Mouse (Mus musculus) liver, embryonic 12.5 days (tissue): ENCODE measurements at regions not wholly inside any gene's neighbourhood (a gene's known extent, or its start where the extent isn't known, plus 50 kb on each side); places are given as distances from the start of the nearest gene placed in this dataset.

Experiments used
- ATAC-seq: fragments of 200-750 bp; cut with Nextera tagmentation; 2 replicates; pipeline ENCODE4 v1.8.0; 2017; ENCODE audit warnings: moderate number of reproducible peaks, mild to moderate bottlenecking, moderate library complexity
- H3K27ac ChIP-seq: fragments of 300-500 bp; sonication (generic); 2 replicates; pipeline ENCODE4 v1.5.1; 2016; ENCODE audit warnings: mild to moderate bottlenecking
- H3K27me3 ChIP-seq: fragments of 300-500 bp; sonication (generic); replicated peaks from 2 replicates; pipeline ENCODE4 v1.6.1; 2016; ENCODE audit warnings: mild to moderate bottlenecking, moderate library complexity
- H3K36me3 ChIP-seq: fragments of 300-500 bp; sonication (generic); 2 replicates; pipeline ENCODE4 v1.6.1; 2016; ENCODE audit warnings: mild to moderate bottlenecking, moderate library complexity
- H3K4me1 ChIP-seq: fragments of 300-500 bp; sonication (generic); 2 replicates; pipeline ENCODE4 v1.6.1; 2016
- H3K4me2 ChIP-seq: fragments of 300-500 bp; sonication (generic); 2 replicates; pipeline ENCODE4 v1.6.1; 2016; ENCODE audit warnings: mild to moderate bottlenecking, moderate library complexity
- H3K4me3 ChIP-seq: fragments of 300-500 bp; sonication (generic); 2 replicates; pipeline ENCODE4 v1.5.1; 2016; ENCODE audit warnings: mild to moderate bottlenecking, moderate library complexity
- H3K9ac ChIP-seq: fragments of 300-500 bp; sonication (generic); 2 replicates; pipeline ENCODE4 v1.6.1; 2016; ENCODE audit warnings: mild to moderate bottlenecking, moderate library complexity
- H3K9me3 ChIP-seq: fragments of 300-500 bp; sonication (generic); replicated peaks from 2 replicates; pipeline ENCODE4 v1.6.1; 2016; ENCODE audit warnings: mild to moderate bottlenecking, moderate library complexity
- WGBS: fragments of 180-500 bp; shearing (Covaris S2); methylation state at CpG from one replicate; pipeline ENCODE4 v1.1.7; 2016; ENCODE audit not compliant: insufficient replicate concordance; 5-methylcytosine and 5-hydroxymethylcytosine counted together

GRCm38 (mm10) chr10:17511779-17512335 is 211.2 kb upstream of the Cited2 start:
- ATAC-seq, result no peak
- Histone ChIP-seq H3K4me1 (no peaks in the 10 kb centered on the region; the same call in 1 of the 2 replicates), H3K9ac (no peak overlapping the region), H3K27me3 (no peaks in the 10 kb centered on the region), H3K4me3 (no peak overlapping the region), H3K4me2 (no peak overlapping the region), H3K36me3 (no peaks in the 10 kb centered on the region), H3K27ac (no peak overlapping the region), H3K9me3 (no peaks in the 10 kb centered on the region)
- 63% methylated on average over 12 of the region's 12 CpGs for WGBS

DNA sequence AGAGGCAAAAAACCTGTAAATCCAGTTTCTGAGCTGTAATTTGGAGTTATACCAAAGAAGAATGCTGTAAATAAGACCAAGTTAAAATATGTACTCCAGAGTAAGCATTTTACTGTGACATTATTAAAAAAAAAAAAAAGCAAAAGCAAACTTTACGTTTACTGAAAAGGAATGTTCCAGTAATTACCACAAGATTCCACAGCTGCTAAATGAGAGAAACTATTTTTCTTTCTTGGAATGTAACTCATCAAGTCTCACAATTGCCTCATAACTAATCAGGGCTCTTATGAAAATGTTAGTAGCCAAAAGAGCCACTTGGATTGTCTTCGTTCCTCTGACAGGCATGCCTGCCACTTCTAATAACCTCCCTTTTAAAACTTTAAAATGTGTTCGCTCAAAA is 210.5 kb upstream of the Cited2 start:
- Histone ChIP-seq H3K9me3 (no peaks in the 10 kb centered on the region), H3K4me2 (no peak overlapping the region), H3K27me3 (no peaks in the 10 kb centered on the region), H3K27ac (no peak overlapping the region), H3K36me3 (no peaks in the 10 kb centered on the region), H3K4me1 (no peaks in the 10 kb centered on the region; the same call in 1 of the 2 replicates), H3K9ac (no peak overlapping the region), H3K4me3 (no peak overlapping the region)
- 77% methylated on average over 3 of the region's 3 CpGs for WGBS
- no peak for ATAC-seq

DNA sequence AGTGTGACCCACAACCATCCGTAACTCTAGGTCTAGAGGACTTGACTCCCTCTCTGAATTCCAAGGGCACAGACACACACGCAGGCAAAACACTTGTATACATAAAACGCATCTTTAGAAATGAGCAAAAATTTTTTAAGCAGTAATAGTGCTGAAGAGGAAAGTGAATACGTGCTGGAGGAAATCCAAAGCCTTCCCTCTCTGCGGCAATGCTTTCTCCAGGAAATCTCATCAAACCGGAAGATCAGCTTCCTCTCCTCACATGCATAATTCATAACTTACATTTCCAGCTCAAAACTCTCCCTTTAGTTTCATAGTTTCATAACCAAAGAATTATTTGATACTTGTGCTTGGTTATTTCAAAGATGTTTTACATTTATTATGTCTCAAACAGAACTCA is 209.3 kb upstream of the Cited2 start:
- no peak overlapping the region for H3K4me2 ChIP-seq
- WGBS, result 79% methylated on average over 6 of the region's 6 CpGs
- ATAC-seq, result no peak
- H3K9ac ChIP-seq, result no peak overlapping the region
- H3K4me3 ChIP-seq, result no peak overlapping the region
- no peak overlapping the region for H3K27ac ChIP-seq
- H3K4me1 ChIP-seq, result no peaks in the 10 kb centered on the region; the same call in 1 of the 2 replicates
- no peaks in the 10 kb centered on the region for H3K36me3 ChIP-seq
- H3K27me3 ChIP-seq, result no peaks in the 10 kb centered on the region
- H3K9me3 ChIP-seq, result no peaks in the 10 kb centered on the region

DNA sequence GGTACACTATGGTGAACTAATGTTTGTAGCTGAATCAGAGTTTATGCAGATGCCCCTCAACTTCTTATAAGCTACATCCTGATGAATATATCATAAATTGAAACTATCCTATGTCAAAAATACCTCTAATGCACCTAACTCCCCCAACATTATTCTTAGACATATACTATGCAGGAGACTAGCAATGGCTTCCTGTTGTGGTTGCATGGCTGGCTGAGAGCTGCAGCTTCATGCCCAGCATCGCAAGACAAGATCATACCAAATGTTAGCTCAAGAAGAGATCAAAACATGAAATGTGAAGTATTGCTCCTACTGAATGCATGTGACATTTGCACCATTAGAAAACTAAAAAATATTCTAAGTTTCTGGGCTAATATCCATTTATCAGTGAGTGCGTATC is 206.9 kb upstream of the Cited2 start:
- 74% methylated on average over 2 of the region's 2 CpGs for WGBS
- H3K27me3 ChIP-seq, result no peaks in the 10 kb centered on the region
- H3K36me3 ChIP-seq, result no peaks in the 10 kb centered on the region
- no peaks in the 10 kb centered on the region for H3K9me3 ChIP-seq
- no peaks in the 10 kb centered on the region; the same call in 1 of the 2 replicates for H3K4me1 ChIP-seq
- H3K4me2 ChIP-seq, result no peak overlapping the region
- no peak for ATAC-seq
- no peak overlapping the region for H3K9ac ChIP-seq
- H3K27ac ChIP-seq, result no peak overlapping the region
- H3K4me3 ChIP-seq, result no peak overlapping the region

GRCm38 (mm10) chr10:17518423-17519175 is 204.4 kb upstream of the Cited2 start:
- Histone ChIP-seq H3K27ac (no peak overlapping the region), H3K4me2 (no peak overlapping the region), H3K27me3 (no peaks in the 10 kb centered on the region), H3K4me1 (0 out of 2 replicates have a peak, but pooled peaks cover 8% of the 10 kb centered on the region), H3K9ac (no peak overlapping the region), H3K9me3 (no peaks in the 10 kb centered on the region), H3K4me3 (no peak overlapping the region), H3K36me3 (no peaks in the 10 kb centered on the region)
- ATAC-seq, result no peak
- WGBS, result 63% methylated on average over 9 of the region's 9 CpGs

DNA sequence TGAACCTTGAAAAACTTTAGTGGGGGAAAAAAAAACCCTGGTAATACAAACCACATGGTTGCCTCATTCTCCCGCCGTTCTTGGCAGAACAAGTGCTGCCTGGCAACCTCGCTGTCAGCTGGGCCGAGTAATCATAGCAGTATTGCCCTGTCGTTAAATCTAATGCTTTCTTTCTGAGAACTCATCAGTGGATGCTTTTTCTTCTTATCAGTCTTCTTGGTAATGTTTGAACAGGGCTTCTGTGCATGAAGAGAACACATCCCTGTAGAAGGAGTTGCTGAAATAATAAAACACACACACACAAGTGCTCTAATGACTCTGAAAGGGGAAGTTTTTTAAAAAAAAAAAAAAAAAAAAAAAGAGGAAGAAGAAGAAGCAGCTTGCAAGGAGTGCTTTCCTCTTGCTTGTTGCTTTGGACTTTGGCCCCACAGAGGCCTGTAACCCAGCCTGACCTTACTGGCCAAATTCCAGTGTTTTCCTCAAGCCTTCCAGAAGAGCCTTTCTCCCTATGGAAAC is 200.9 kb upstream of the Cited2 start:
- ATAC-seq, result no peak
- 19% methylated on average over 5 of the region's 5 CpGs for whole genome bisulfite sequencing
- no peak overlapping the region for H3K27ac ChIP-seq

DNA sequence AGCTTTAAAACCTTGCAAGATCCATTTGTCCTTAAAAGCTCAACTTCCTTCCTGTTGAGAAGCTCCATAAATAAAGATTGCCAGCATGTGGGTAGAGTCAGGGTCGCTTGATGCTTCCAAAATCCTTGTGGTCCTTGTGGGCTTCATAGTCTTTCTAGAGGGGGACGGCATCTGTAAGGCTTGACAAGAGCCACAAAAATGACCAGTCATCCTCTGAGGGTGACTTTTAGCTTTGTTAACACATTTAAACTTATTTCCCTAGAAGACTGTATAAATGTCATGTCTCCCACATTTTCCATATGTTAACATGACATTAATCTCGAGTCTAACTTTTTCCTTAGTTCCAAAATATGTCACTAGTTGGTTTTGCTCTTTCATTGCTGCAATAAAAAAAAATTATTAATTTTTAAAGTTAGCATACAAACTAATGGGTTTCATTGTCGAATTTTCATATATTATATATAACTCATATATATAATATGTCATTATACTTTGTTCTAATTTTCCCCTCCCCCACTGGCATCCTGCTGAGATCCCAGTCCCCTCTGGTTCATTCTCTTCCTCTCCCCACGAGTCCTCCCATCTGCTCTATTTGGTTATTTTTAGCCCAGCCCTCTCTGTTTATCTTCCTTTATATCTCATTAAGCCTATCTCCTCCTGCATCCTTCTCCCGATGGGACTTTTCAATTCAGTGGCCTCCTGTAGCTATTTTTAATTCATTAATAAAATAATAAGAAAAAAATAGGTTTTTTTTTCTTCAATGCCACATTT is 199.3 kb upstream of the Cited2 start:
- no peak overlapping the region for H3K27ac ChIP-seq
- H3K4me1 ChIP-seq, result 0 out of 2 replicates have a peak, but pooled peaks cover 8% of the 10 kb centered on the region
- no peaks in the 10 kb centered on the region for H3K27me3 ChIP-seq
- H3K4me3 ChIP-seq, result no peak overlapping the region
- no peaks in the 10 kb centered on the region for H3K9me3 ChIP-seq
- H3K9ac ChIP-seq, result no peak overlapping the region
- WGBS, result 41% methylated on average over 6 of the region's 6 CpGs
- H3K36me3 ChIP-seq, result no peaks in the 10 kb centered on the region
- no peak for ATAC-seq
- no peak overlapping the region for H3K4me2 ChIP-seq

More for the DNA sequence above, 200.9 kb upstream of the Cited2 start:
- H3K27me3 ChIP-seq, result no peaks in the 10 kb centered on the region
- 0 out of 2 replicates have a peak, but pooled peaks cover 8% of the 10 kb centered on the region for H3K4me1 ChIP-seq
- no peak overlapping the region for H3K4me3 ChIP-seq
- no peak overlapping the region for H3K4me2 ChIP-seq
- no peaks in the 10 kb centered on the region for H3K36me3 ChIP-seq
- no peaks in the 10 kb centered on the region for H3K9me3 ChIP-seq
- H3K9ac ChIP-seq, result no peak overlapping the region

- H3K4me3 ChIP-seq, result no peak overlapping the region
- WGBS, result 71% methylated on average over 4 of the region's 4 CpGs
- no peak overlapping the region for H3K9ac ChIP-seq
- no peak for ATAC-seq
- 0 out of 2 replicates have a peak, but pooled peaks cover 1% of the 10 kb centered on the region for H3K4me1 ChIP-seq
- H3K27ac ChIP-seq, result no peak overlapping the region
- H3K27me3 ChIP-seq, result no peaks in the 10 kb centered on the region
- no peaks in the 10 kb centered on the region for H3K36me3 ChIP-seq
- no peaks in the 10 kb centered on the region for H3K9me3 ChIP-seq
- no peak overlapping the region for H3K4me2 ChIP-seq
These were observed 195.8 kb upstream of the Cited2 start for GRCm38 (mm10) chr10:17527151-17527737.

DNA sequence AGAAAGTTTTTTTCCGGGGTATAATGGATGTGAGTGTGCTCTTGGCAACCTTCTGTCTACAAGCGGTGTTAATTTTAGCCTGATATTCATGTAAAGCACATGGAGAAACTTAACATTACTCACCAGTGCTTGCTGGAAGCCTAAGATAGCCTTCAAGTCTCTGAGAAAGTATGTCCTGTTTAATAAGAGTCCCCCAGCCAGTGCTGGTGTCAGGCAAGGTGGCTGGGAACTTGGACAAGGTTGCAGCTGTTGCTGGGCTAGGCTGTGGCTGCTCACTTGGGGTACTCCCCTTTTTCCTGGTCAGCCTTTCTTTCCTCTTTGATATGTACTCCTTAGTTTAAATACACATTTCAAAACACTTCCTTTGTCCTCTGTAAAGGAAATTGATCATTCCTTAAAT is 194.9 kb upstream of the Cited2 start:
- WGBS, result 64% methylated on average over 2 of the region's 2 CpGs
- no peaks in the 10 kb centered on the region for H3K9me3 ChIP-seq
- H3K4me2 ChIP-seq, result no peak overlapping the region
- no peaks in the 10 kb centered on the region for H3K27me3 ChIP-seq
- no peaks in the 10 kb centered on the region for H3K36me3 ChIP-seq
- H3K27ac ChIP-seq, result no peak overlapping the region
- H3K4me1 ChIP-seq, result no peaks in the 10 kb centered on the region
- no peak for ATAC-seq
- no peak overlapping the region for H3K9ac ChIP-seq
- no peak overlapping the region for H3K4me3 ChIP-seq

DNA sequence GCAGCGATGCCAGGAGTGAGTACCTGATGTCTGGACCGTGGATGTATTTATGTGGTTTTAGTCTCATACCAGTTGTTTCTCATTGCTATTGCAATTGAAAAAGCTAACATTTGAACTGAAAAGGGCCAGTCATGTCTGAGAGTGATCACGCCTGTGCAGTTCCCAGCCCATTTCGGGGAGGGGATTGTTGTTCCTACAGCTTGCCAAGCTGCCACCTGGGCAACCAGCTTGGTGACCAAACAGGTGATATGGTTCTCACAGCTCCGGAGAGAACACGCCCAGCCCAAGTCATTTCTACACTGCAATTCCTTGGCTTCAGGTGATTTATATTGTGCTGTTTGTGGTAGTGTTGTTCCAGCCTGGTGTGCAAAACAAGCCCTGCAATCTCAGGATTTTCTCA is 194.2 kb upstream of the Cited2 start:
- Histone ChIP-seq H3K9me3 (no peaks in the 10 kb centered on the region), H3K9ac (no peak overlapping the region), H3K4me1 (no peaks in the 10 kb centered on the region), H3K4me2 (no peak overlapping the region), H3K4me3 (no peak overlapping the region), H3K36me3 (no peaks in the 10 kb centered on the region), H3K27ac (no peak overlapping the region), H3K27me3 (no peaks in the 10 kb centered on the region)
- ATAC-seq, result no peak
- WGBS, result 68% methylated on average over 6 of the region's 6 CpGs

GRCm38 (mm10) chr10:17529851-17530509 is 193.0 kb upstream of the Cited2 start:
- Histone ChIP-seq H3K4me3 (no peak overlapping the region), H3K4me2 (no peak overlapping the region), H3K9ac (no peak overlapping the region), H3K9me3 (no peaks in the 10 kb centered on the region), H3K4me1 (no peaks in the 10 kb centered on the region), H3K36me3 (no peaks in the 10 kb centered on the region), H3K27me3 (no peaks in the 10 kb centered on the region), H3K27ac (no peak overlapping the region)
- 81% methylated on average over 4 of the region's 4 CpGs for WGBS
- ATAC-seq, result no peak
